37 mouse cellular contexts compared by ENCODE assay signal in the genomic region with DNA sequence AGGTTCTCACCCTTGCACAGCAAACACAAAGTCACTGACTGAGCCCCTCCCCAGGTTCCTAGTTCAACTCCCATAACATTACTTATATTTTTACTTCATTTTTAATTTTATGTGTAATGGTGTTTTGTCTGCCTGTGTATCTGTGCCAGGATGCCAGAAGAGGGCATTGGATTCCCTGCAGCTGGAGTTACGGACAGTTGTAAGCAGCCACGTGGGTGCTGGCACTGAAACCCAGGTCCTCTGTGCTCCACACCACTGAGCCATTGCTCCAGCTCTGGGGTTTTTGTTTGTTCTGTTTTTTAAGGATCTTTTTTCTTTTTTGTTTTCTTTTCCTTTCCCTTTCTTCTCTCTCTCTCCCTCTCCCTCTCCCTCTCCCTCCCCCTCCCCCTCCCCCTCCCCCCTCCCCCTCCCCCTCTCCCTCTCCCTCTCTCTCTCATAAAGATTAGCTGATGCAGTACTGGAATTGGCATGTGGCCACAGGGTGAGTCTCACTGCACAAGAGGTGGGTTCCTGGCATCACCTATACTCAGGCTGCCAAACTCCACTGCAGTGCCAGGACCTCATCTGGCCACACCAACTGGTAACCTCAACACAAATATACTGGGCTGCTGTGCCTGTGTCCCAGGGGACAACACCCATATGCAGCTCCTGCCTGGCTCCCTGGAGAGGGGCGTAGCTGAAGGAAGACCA. TPM values are rescaled to one million over a fixed set of nuclear protein-coding genes. Genes with fewer than 3 reads are reported as not detected.
"Had no signal": no experiment of that assay in that cellular context is flagged by ENCODE, and none has a peak within 500 bp of the region (broad histone marks: within the 10 kb centered on the region; RNA-seq: fewer than 3 reads in every experiment).

No protein-coding gene starts in this region.

- H3K9ac ChIP-seq: heart, embryonic 12.5 days; heart, embryonic 13.5 days; heart, embryonic 15.5 days; hindbrain, embryonic 12.5 days; hindbrain, embryonic 13.5 days; hindbrain, embryonic 14.5 days; hindbrain, embryonic 15.5 days; intestine, embryonic 15.5 days; kidney, embryonic 15.5 days had no signal

- H3K4me1 ChIP-seq: heart, embryonic 12.5 days; heart, embryonic 13.5 days; heart, embryonic 15.5 days; hindbrain, embryonic 10.5 days; hindbrain, embryonic 12.5 days; hindbrain, embryonic 13.5 days; hindbrain, embryonic 15.5 days; intestine, embryonic 15.5 days; kidney, embryonic 15.5 days had no signal

- H3K4me2 ChIP-seq: heart, embryonic 12.5 days; heart, embryonic 13.5 days; heart, embryonic 15.5 days; hindbrain, embryonic 12.5 days; hindbrain, embryonic 13.5 days; hindbrain, embryonic 14.5 days; hindbrain, embryonic 15.5 days; intestine, embryonic 15.5 days; kidney, embryonic 15.5 days had no signal

- H3K36me3 ChIP-seq: heart, embryonic 12.5 days; heart, embryonic 13.5 days; heart, embryonic 15.5 days; hindbrain, embryonic 10.5 days; hindbrain, embryonic 12.5 days; hindbrain, embryonic 13.5 days; hindbrain, embryonic 15.5 days; intestine, embryonic 15.5 days; kidney, embryonic 15.5 days had no signal

- DNase-seq: heart, postnatal 10 days; heart, postnatal 14 days; heart, postnatal 36 days; heart, postnatal 4 days; kidney, adult 11 months; kidney, adult 18-20 months; kidney, adult 2 months; kidney, adult 8-10 months; kidney, adult 9 months; kidney, postnatal 10 days; kidney, postnatal 14 days; kidney, postnatal 25 days; kidney, postnatal 36 days; kidney, postnatal 4 days; layer of hippocampus, adult 9-11 months; layer of hippocampus, postnatal 36 days had no signal

- H3K27ac ChIP-seq: heart, embryonic 13.5 days; heart, embryonic 15.5 days; hindbrain, embryonic 10.5 days; hindbrain, embryonic 12.5 days; hindbrain, embryonic 13.5 days; hindbrain, embryonic 14.5 days; hindbrain, embryonic 15.5 days; hindbrain, postnatal 0 days; intestine, embryonic 15.5 days; kidney, embryonic 15.5 days; kidney, postnatal 0 days; layer of hippocampus, adult 2 months; left cerebral cortex, adult 2 months had no signal

- ATAC-seq: hindbrain, embryonic 16.5 days; hindbrain, postnatal 0 days; inflammation-experienced regulatory T-cells, adult 6 months; intestine, embryonic 15.5 days; intestine, embryonic 16.5 days; intestine, postnatal 0 days had no signal

- H3K4me3 ChIP-seq: heart, embryonic 12.5 days; heart, embryonic 13.5 days; heart, embryonic 15.5 days; hindbrain, embryonic 10.5 days; hindbrain, embryonic 12.5 days; hindbrain, embryonic 13.5 days; hindbrain, embryonic 15.5 days; intestine, embryonic 15.5 days; kidney, embryonic 15.5 days; layer of hippocampus, adult 2 months; left cerebral cortex, adult 2 months had no signal

- H3K9me3 ChIP-seq: heart, embryonic 12.5 days; heart, embryonic 13.5 days; heart, embryonic 15.5 days; hindbrain, embryonic 12.5 days; hindbrain, embryonic 13.5 days; hindbrain, embryonic 15.5 days; intestine, embryonic 15.5 days; kidney, embryonic 15.5 days had no signal

RNA-seq across cellular contexts. Expression of a gene that starts 6.1 kb away (rescaled TPM):
- total RNA-seq: heart, postnatal 10 days; heart, postnatal 25 days; heart, postnatal 36 days; heart, postnatal 4 days; hematopoietic stem cell, adult 5-6 weeks had no signal
- polyA plus RNA-seq: heart, embryonic 14.5 days; inflammation-experienced regulatory T-cells, adult 6 months had no signal

RNA-seq across cellular contexts. Expression of a gene that starts 7.1 kb away (rescaled TPM):
- total RNA-seq: hematopoietic stem cell, adult 5-6 weeks had no signal
- polyA plus RNA-seq: inflammation-experienced regulatory T-cells, adult 6 months had no signal
